Mouse (Mus musculus): Measurements from ENCODE around the gene S1pr1. TPM values are rescaled to one million over a fixed set of nuclear protein-coding genes. Genes with fewer than 3 reads are reported as not detected.

S1pr1 gene
- polyA plus RNA-seq, 1 experiment from 2014 or later = 39.9 TPM

GRCm38 (mm10) chr3:115704254-115704908, 10.5 kb downstream of the S1pr1 start:
- Histone ChIP-seq H3K27ac (ENCODE audit: low read depth, low read length) (no peak overlapping the region), H3K27me3 (replicated peaks; ENCODE audit: control insufficient read depth, insufficient read depth, low read length) (no peaks in the 10 kb centered on the region), H3K4me1 (ENCODE audit: control insufficient read depth, insufficient read depth, low read depth, low read length) (no peaks in the 10 kb centered on the region), H3K4me3 (ENCODE audit: low read length) (no peak overlapping the region), H3K4me2 (ENCODE audit: low read length) (no peak overlapping the region), H3K9ac (ENCODE audit: low read depth, low read length) (no peak overlapping the region), H3K36me3 (ENCODE audit: control insufficient read depth, insufficient read depth, low read length) (no peaks in the 10 kb centered on the region), H3K9me3 (ENCODE audit: control insufficient read depth, low read length) (no peaks in the 10 kb centered on the region)
- no peak for ATAC-seq
- 85% methylated on average over 9 of the region's 9 CpGs for WGBS

- WGBS = 91% methylated on average over 8 of the region's 8 CpGs
These were observed 11.2 kb downstream of the S1pr1 start for GRCm38 (mm10) chr3:115703720-115704119.

GRCm38 (mm10) chr3:115702089-115702488, 12.8 kb downstream of the S1pr1 start:
- 70% methylated on average over 2 of the region's 2 CpGs for WGBS
- Histone ChIP-seq H3K4me3 (ENCODE audit: low read length) (no peak overlapping the region), H3K27ac (ENCODE audit: low read depth, low read length) (no peak overlapping the region), H3K36me3 (ENCODE audit: control insufficient read depth, insufficient read depth, low read length) (no peaks in the 10 kb centered on the region), H3K9me3 (ENCODE audit: control insufficient read depth, low read length) (no peaks in the 10 kb centered on the region), H3K4me1 (ENCODE audit: control insufficient read depth, insufficient read depth, low read depth, low read length) (no peaks in the 10 kb centered on the region), H3K9ac (ENCODE audit: low read depth, low read length) (no peak overlapping the region), H3K4me2 (ENCODE audit: low read length) (no peak overlapping the region), H3K27me3 (replicated peaks; ENCODE audit: control insufficient read depth, insufficient read depth, low read length) (no peaks in the 10 kb centered on the region)
- no peak for ATAC-seq

More at GRCm38 (mm10) chr3:115703720-115704119, 11.2 kb downstream of the S1pr1 start:
- Histone ChIP-seq H3K27me3 (replicated peaks; ENCODE audit: control insufficient read depth, insufficient read depth, low read length) (no peaks in the 10 kb centered on the region), H3K36me3 (ENCODE audit: control insufficient read depth, insufficient read depth, low read length) (no peaks in the 10 kb centered on the region), H3K9me3 (ENCODE audit: control insufficient read depth, low read length) (no peaks in the 10 kb centered on the region), H3K9ac (ENCODE audit: low read depth, low read length) (no peak overlapping the region), H3K4me2 (ENCODE audit: low read length) (no peak overlapping the region), H3K27ac (ENCODE audit: low read depth, low read length) (no peak overlapping the region), H3K4me1 (ENCODE audit: control insufficient read depth, insufficient read depth, low read depth, low read length) (no peaks in the 10 kb centered on the region), H3K4me3 (ENCODE audit: low read length) (no peak overlapping the region)
- ATAC-seq = no peak

- Histone ChIP-seq H3K36me3 (ENCODE audit: control insufficient read depth, insufficient read depth, low read length) (no peaks in the 10 kb centered on the region), H3K27ac (ENCODE audit: low read depth, low read length) (no peak overlapping the region), H3K27me3 (replicated peaks; ENCODE audit: control insufficient read depth, insufficient read depth, low read length) (no peaks in the 10 kb centered on the region), H3K9me3 (ENCODE audit: control insufficient read depth, low read length) (no peaks in the 10 kb centered on the region), H3K4me3 (ENCODE audit: low read length) (no peak overlapping the region), H3K4me1 (ENCODE audit: control insufficient read depth, insufficient read depth, low read depth, low read length) (no peaks in the 10 kb centered on the region), H3K4me2 (ENCODE audit: low read length) (no peak overlapping the region), H3K9ac (ENCODE audit: low read depth, low read length) (no peak overlapping the region)
- ATAC-seq = no peak
- WGBS = 82% methylated on average over 8 of the region's 8 CpGs
These were observed 19.5 kb downstream of the S1pr1 start for GRCm38 (mm10) chr3:115695194-115695891.

- no peaks in the 10 kb centered on the region for H3K9me3 ChIP-seq (ENCODE audit: control insufficient read depth, low read length)
- no peaks in the 10 kb centered on the region for H3K4me1 ChIP-seq (ENCODE audit: control insufficient read depth, insufficient read depth, low read depth, low read length)
- 85% methylated on average over 5 of the region's 5 CpGs for WGBS
- no peaks in the 10 kb centered on the region for H3K36me3 ChIP-seq (ENCODE audit: control insufficient read depth, insufficient read depth, low read length)
- no peak overlapping the region for H3K4me2 ChIP-seq (ENCODE audit: low read length)
- H3K27me3 ChIP-seq (replicated peaks; ENCODE audit: control insufficient read depth, insufficient read depth, low read length) = no peaks in the 10 kb centered on the region
- no peak for ATAC-seq
- no peak overlapping the region for H3K9ac ChIP-seq (ENCODE audit: low read depth, low read length)
- H3K4me3 ChIP-seq (ENCODE audit: low read length) = no peak overlapping the region
- no peak overlapping the region for H3K27ac ChIP-seq (ENCODE audit: low read depth, low read length)
These were observed 20.7 kb downstream of the S1pr1 start for GRCm38 (mm10) chr3:115694168-115694567.

GRCm38 (mm10) chr3:115693390-115693789, 21.5 kb downstream of the S1pr1 start:
- Histone ChIP-seq H3K4me2 (ENCODE audit: low read length) (no peak overlapping the region), H3K4me1 (ENCODE audit: control insufficient read depth, insufficient read depth, low read depth, low read length) (no peaks in the 10 kb centered on the region), H3K36me3 (ENCODE audit: control insufficient read depth, insufficient read depth, low read length) (no peaks in the 10 kb centered on the region), H3K27me3 (replicated peaks; ENCODE audit: control insufficient read depth, insufficient read depth, low read length) (no peaks in the 10 kb centered on the region), H3K4me3 (ENCODE audit: low read length) (no peak overlapping the region), H3K27ac (ENCODE audit: low read depth, low read length) (no peak overlapping the region), H3K9ac (ENCODE audit: low read depth, low read length) (no peak overlapping the region), H3K9me3 (ENCODE audit: control insufficient read depth, low read length) (no peaks in the 10 kb centered on the region)
- WGBS = 86% methylated on average over 12 of the region's 12 CpGs
- ATAC-seq = no peak

- Histone ChIP-seq H3K4me1 (ENCODE audit: control insufficient read depth, insufficient read depth, low read depth, low read length) (no peaks in the 10 kb centered on the region), H3K27me3 (replicated peaks; ENCODE audit: control insufficient read depth, insufficient read depth, low read length) (no peaks in the 10 kb centered on the region), H3K4me3 (ENCODE audit: low read length) (no peak overlapping the region), H3K9ac (ENCODE audit: low read depth, low read length) (no peak overlapping the region), H3K4me2 (ENCODE audit: low read length) (no peak overlapping the region), H3K9me3 (ENCODE audit: control insufficient read depth, low read length) (no peaks in the 10 kb centered on the region), H3K27ac (ENCODE audit: low read depth, low read length) (no peak overlapping the region), H3K36me3 (ENCODE audit: control insufficient read depth, insufficient read depth, low read length) (no peaks in the 10 kb centered on the region)
- ATAC-seq = no peak
- 50% methylated on average over 4 of the region's 4 CpGs for WGBS
These were observed 22.0 kb downstream of the S1pr1 start for GRCm38 (mm10) chr3:115692857-115693256.

- Histone ChIP-seq H3K9me3 (ENCODE audit: control insufficient read depth, low read length) (no peaks in the 10 kb centered on the region), H3K4me2 (ENCODE audit: low read length) (no peak overlapping the region), H3K36me3 (ENCODE audit: control insufficient read depth, insufficient read depth, low read length) (no peaks in the 10 kb centered on the region), H3K9ac (ENCODE audit: low read depth, low read length) (no peak overlapping the region), H3K27me3 (replicated peaks; ENCODE audit: control insufficient read depth, insufficient read depth, low read length) (no peaks in the 10 kb centered on the region), H3K27ac (ENCODE audit: low read depth, low read length) (no peak overlapping the region), H3K4me3 (ENCODE audit: low read length) (no peak overlapping the region), H3K4me1 (ENCODE audit: control insufficient read depth, insufficient read depth, low read depth, low read length) (no peaks in the 10 kb centered on the region)
- ATAC-seq = no peak
- 93% methylated on average over 5 of the region's 5 CpGs for WGBS
These were observed 22.5 kb downstream of the S1pr1 start for GRCm38 (mm10) chr3:115692384-115692783.

- Histone ChIP-seq H3K9me3 (ENCODE audit: control insufficient read depth, low read length) (no peaks in the 10 kb centered on the region), H3K4me1 (ENCODE audit: control insufficient read depth, insufficient read depth, low read depth, low read length) (no peaks in the 10 kb centered on the region), H3K36me3 (ENCODE audit: control insufficient read depth, insufficient read depth, low read length) (no peaks in the 10 kb centered on the region), H3K4me3 (ENCODE audit: low read length) (no peak overlapping the region), H3K9ac (ENCODE audit: low read depth, low read length) (no peak overlapping the region), H3K27ac (ENCODE audit: low read depth, low read length) (no peak overlapping the region), H3K4me2 (ENCODE audit: low read length) (no peak overlapping the region), H3K27me3 (replicated peaks; ENCODE audit: control insufficient read depth, insufficient read depth, low read length) (no peaks in the 10 kb centered on the region)
- WGBS = 74% methylated on average over 1 of the region's 1 CpGs
- ATAC-seq = no peak
These were observed 25.0 kb downstream of the S1pr1 start for GRCm38 (mm10) chr3:115689920-115690319.

Measured in hindbrain, embryonic 16.5 days (tissue).